Mouse (Mus musculus) hindbrain, embryonic 13.5 days (tissue): ENCODE data around the gene Caps2. TPM values are rescaled to one million over a fixed set of nuclear protein-coding genes. Genes with fewer than 3 reads are reported as not detected.
"Not testable (repeated sequence)": the region's sequence is repeated elsewhere in the genome, so short reads cannot be mapped to it uniquely, and the experiment has no call there.

ENCODE experiments used
- ATAC-seq: fragments of 200-750 bp; cut with Nextera tagmentation; 2 replicates; pipeline ENCODE4 v1.8.0; 2017; ENCODE audit warnings: moderate TSS enrichment; ENCODE audit not compliant: low FRiP score
- H3K27ac ChIP-seq: fragments of 300-500 bp; sonication (generic); 2 replicates; pipeline ENCODE4 v1.5.1; 2015; ENCODE audit warnings: inconsistent platforms, mild to moderate bottlenecking, moderate library complexity
- H3K27me3 ChIP-seq: fragments of 300-500 bp; sonication (generic); 2 replicates; pipeline ENCODE4 v1.6.1; 2015; ENCODE audit warnings: mild to moderate bottlenecking, inconsistent platforms
- H3K36me3 ChIP-seq: fragments of 300-500 bp; sonication (generic); 2 replicates; pipeline ENCODE4 v1.6.1; 2015; ENCODE audit warnings: mild to moderate bottlenecking, inconsistent platforms
- H3K4me1 ChIP-seq: fragments of 300-500 bp; sonication (generic); replicated peaks from 2 replicates; pipeline ENCODE4 v1.6.1; 2015; ENCODE audit warnings: inconsistent platforms
- H3K4me2 ChIP-seq: fragments of 300-500 bp; sonication (generic); 2 replicates; pipeline ENCODE4 v1.6.1; 2015; ENCODE audit warnings: inconsistent platforms, mild to moderate bottlenecking, moderate library complexity
- H3K4me3 ChIP-seq: fragments of 300-500 bp; sonication (generic); 2 replicates; pipeline ENCODE4 v1.5.1; 2015; ENCODE audit warnings: mild to moderate bottlenecking, inconsistent platforms
- H3K9ac ChIP-seq: fragments of 300-500 bp; sonication (generic); 2 replicates; pipeline ENCODE4 v1.6.1; 2015; ENCODE audit warnings: mild to moderate bottlenecking, inconsistent platforms
- H3K9me3 ChIP-seq: fragments of 300-500 bp; sonication (generic); 2 replicates; pipeline ENCODE4 v1.6.1; 2016; ENCODE audit warnings: inconsistent platforms
- WGBS: fragments of 180-500 bp; shearing (Covaris S2); methylation state at CpG from one replicate; pipeline ENCODE4 v1.1.7; 2015; 5-methylcytosine and 5-hydroxymethylcytosine counted together
- polyA plus RNA-seq: library from polyadenylated mRNA; unstranded; fragments of >200 nt; fragmentation: Nextera tagmentation; extraction: Ambion mirVana; gene quantifications from 2 replicates; pipeline ENCODE4 v1.2.1, GENCODE M21; 2015

Caps2 gene
- 0.45 and 0.62 TPM in 2 replicates for polyA plus RNA-seq

GRCm38 (mm10) chr10:112163168-112163766 lies at the start of gene Caps2:
Gene Caps2 (plus strand): TSS chr10:112163621.
- H3K4me2 ChIP-seq, result no peak within 1 kb of the TSS
- H3K36me3 ChIP-seq, result no peaks in the 10 kb centered on the region
- ATAC-seq, result 0 out of 2 replicates have a peak, but pooled peaks have one; percentile 53
- H3K4me3 ChIP-seq, result no peak within 1 kb of the TSS
- H3K27ac ChIP-seq, result no peak within 1 kb of the TSS
- 32% methylated on average over 4 of the region's 4 CpGs for WGBS
- no peaks in the 10 kb centered on the region for H3K27me3 ChIP-seq
- H3K4me1 ChIP-seq, result peaks cover 4% of the 10 kb centered on the region; the same call in 1 of the 2 replicates
- H3K9ac ChIP-seq, result no peak within 1 kb of the TSS
- H3K9me3 ChIP-seq, result no peaks in the 10 kb centered on the region

GRCm38 (mm10) chr10:112125090-112125489 lies 38.3 kb upstream of the Caps2 start:
- H3K36me3 ChIP-seq, H3K27ac ChIP-seq, H3K27me3 ChIP-seq, H3K9ac ChIP-seq, H3K9me3 ChIP-seq, H3K4me1 ChIP-seq, H3K4me2 ChIP-seq, H3K4me3 ChIP-seq, ATAC-seq: not testable (repeated sequence)
- 51% methylated on average over 2 of the region's 2 CpGs for WGBS

- not testable (repeated sequence) for H3K27ac ChIP-seq, H3K36me3 ChIP-seq, ATAC-seq, H3K4me1 ChIP-seq, H3K9ac ChIP-seq, H3K27me3 ChIP-seq, H3K4me2 ChIP-seq, H3K4me3 ChIP-seq, H3K9me3 ChIP-seq
- 85% methylated on average over 6 of the region's 6 CpGs for WGBS
These were observed 35.7 kb upstream of the Caps2 start for GRCm38 (mm10) chr10:112127682-112128230.

GRCm38 (mm10) chr10:112132194-112132593 lies 31.2 kb upstream of the Caps2 start:
- WGBS, result 89% methylated on average over 3 of the region's 3 CpGs
- Histone ChIP-seq H3K27me3 (no peaks in the 10 kb centered on the region), H3K4me2 (no peak overlapping the region), H3K4me1 (no peaks in the 10 kb centered on the region), H3K9me3 (no peaks in the 10 kb centered on the region), H3K9ac (no peak overlapping the region), H3K27ac (no peak overlapping the region), H3K36me3 (no peaks in the 10 kb centered on the region), H3K4me3 (no peak overlapping the region)
- ATAC-seq, result no peak

- 0 out of 2 replicates have a peak overlapping the region, but pooled peaks have one; percentile 46 for H3K9ac ChIP-seq
- WGBS, result 17% methylated on average over 9 of the region's 9 CpGs
- no peak overlapping the region for H3K27ac ChIP-seq
- H3K4me3 ChIP-seq, result peak overlapping the region; percentile 35
- no peaks in the 10 kb centered on the region for H3K27me3 ChIP-seq
- no peaks in the 10 kb centered on the region for H3K4me1 ChIP-seq
- peak; percentile 94 for ATAC-seq
- H3K4me2 ChIP-seq, result peak overlapping the region; percentile 50
- no peaks in the 10 kb centered on the region for H3K36me3 ChIP-seq
- H3K9me3 ChIP-seq, result no peaks in the 10 kb centered on the region
These were observed 25.2 kb upstream of the Caps2 start for GRCm38 (mm10) chr10:112138050-112138870.

- 35% methylated on average over 6 of the region's 6 CpGs for WGBS
- peak overlapping the region; percentile 35 for H3K4me3 ChIP-seq
- 0 out of 2 replicates have a peak overlapping the region, but pooled peaks have one; percentile 46 for H3K9ac ChIP-seq
- H3K27ac ChIP-seq, result no peak overlapping the region
- H3K4me1 ChIP-seq, result no peaks in the 10 kb centered on the region
- ATAC-seq, result peak; percentile 66
- H3K27me3 ChIP-seq, result no peaks in the 10 kb centered on the region
- peak overlapping the region; percentile 50 for H3K4me2 ChIP-seq
- no peaks in the 10 kb centered on the region for H3K9me3 ChIP-seq
- H3K36me3 ChIP-seq, result no peaks in the 10 kb centered on the region
These were observed 24.5 kb upstream of the Caps2 start for GRCm38 (mm10) chr10:112138871-112139430.

- no peaks in the 10 kb centered on the region for H3K36me3 ChIP-seq
- no peak overlapping the region for H3K4me3 ChIP-seq
- H3K9ac ChIP-seq, result no peak overlapping the region
- WGBS, result 57% methylated on average over 2 of the region's 2 CpGs
- H3K9me3 ChIP-seq, result no peaks in the 10 kb centered on the region
- H3K27ac ChIP-seq, result no peak overlapping the region
- no peak for ATAC-seq
- H3K4me1 ChIP-seq, result no peaks in the 10 kb centered on the region
- H3K27me3 ChIP-seq, result no peaks in the 10 kb centered on the region
- H3K4me2 ChIP-seq, result no peak overlapping the region
These were observed 23.6 kb upstream of the Caps2 start for GRCm38 (mm10) chr10:112139834-112140233.

GRCm38 (mm10) chr10:112159882-112160560 lies 3.4 kb upstream of the Caps2 start, which contains the start of gene Glipr1l3:
Gene Glipr1l3 (minus strand): TSS chr10:112160327.
- H3K27me3 ChIP-seq, H3K9me3 ChIP-seq, H3K4me1 ChIP-seq, H3K36me3 ChIP-seq: not testable (repeated sequence)
- 0 out of 2 replicates have a peak within 1 kb of the TSS, but pooled peaks have one; percentile 44 for H3K9ac ChIP-seq
- peak; percentile 95 for ATAC-seq
- 8% methylated on average over 15 of the region's 15 CpGs for WGBS
- peak within 1 kb of the TSS; percentile 48 for H3K4me2 ChIP-seq
- H3K4me3 ChIP-seq, result peak within 1 kb of the TSS; percentile 22
- H3K27ac ChIP-seq, result peak within 1 kb of the TSS; percentile 41; the same call in 1 of the 2 replicates

- not testable (repeated sequence) for H3K4me3 ChIP-seq
These were observed 13.6 kb downstream of the Caps2 start for GRCm38 (mm10) chr10:112177027-112177426.

GRCm38 (mm10) chr10:112193919-112194318 lies 30.5 kb downstream of the Caps2 start:
- H3K9me3 ChIP-seq, ATAC-seq, H3K27me3 ChIP-seq, H3K4me2 ChIP-seq, H3K27ac ChIP-seq, H3K4me1 ChIP-seq, H3K4me3 ChIP-seq, H3K36me3 ChIP-seq, H3K9ac ChIP-seq: not testable (repeated sequence)
- 84% methylated on average over 2 of the region's 2 CpGs for WGBS

More at GRCm38 (mm10) chr10:112177027-112177426, 13.6 kb downstream of the Caps2 start:
- 37% methylated on average over 13 of the region's 13 CpGs for WGBS
- H3K9ac ChIP-seq, H3K36me3 ChIP-seq, H3K27me3 ChIP-seq, H3K4me1 ChIP-seq, ATAC-seq, H3K27ac ChIP-seq, H3K9me3 ChIP-seq: not testable (repeated sequence)
- peak overlapping the region; percentile 36; the same call in 1 of the 2 replicates for H3K4me2 ChIP-seq

- WGBS, result 32% methylated on average over 2 of the region's 2 CpGs
- no peaks in the 10 kb centered on the region for H3K9me3 ChIP-seq
- H3K4me1 ChIP-seq, result no peaks in the 10 kb centered on the region
- H3K36me3 ChIP-seq, result no peaks in the 10 kb centered on the region
- H3K4me3 ChIP-seq, result no peak overlapping the region
- no peak overlapping the region for H3K9ac ChIP-seq
- no peaks in the 10 kb centered on the region for H3K27me3 ChIP-seq
- no peak overlapping the region for H3K27ac ChIP-seq
- H3K4me2 ChIP-seq, result no peak overlapping the region
- ATAC-seq, result peak; percentile 86
These were observed 40.0 kb downstream of the Caps2 start for GRCm38 (mm10) chr10:112203463-112203862.

GRCm38 (mm10) chr10:112227073-112227472 lies 63.7 kb downstream of the Caps2 start:
- 74% methylated on average over 1 of the region's 1 CpGs for WGBS
- Histone ChIP-seq H3K36me3 (no peaks in the 10 kb centered on the region), H3K9ac (no peak overlapping the region), H3K4me2 (no peak overlapping the region), H3K4me1 (no peaks in the 10 kb centered on the region), H3K27ac (no peak overlapping the region), H3K27me3 (no peaks in the 10 kb centered on the region), H3K9me3 (no peaks in the 10 kb centered on the region), H3K4me3 (no peak overlapping the region)
- ATAC-seq, result no peak
